In genomic region chr2:171237276-171237960, GRCm38 (mm10) we compare ENCODE assay signal across 23 mouse cellular contexts.
DNase-seq lines count a peak whose midpoint lies in the region; ATAC-seq lines count a peak whose summit lies in the region.
"Had no signal": no experiment of that assay in that cellular context is flagged by ENCODE, and none has a peak within 500 bp of the region (broad histone marks: within the 10 kb centered on the region; RNA-seq: fewer than 3 reads in every experiment).

No protein-coding gene starts in this region.

- H3K4me3 ChIP-seq in forebrain, embryonic 13.5 days = no peak overlapping the region
- no peak overlapping the region for H3K4me3 ChIP-seq in forebrain, embryonic 11.5 days (ENCODE audit: low read depth, low read length)
- no peak overlapping the region for H3K4me3 ChIP-seq in intestine, embryonic 16.5 days (ENCODE audit: low read length)
- H3K4me3 ChIP-seq: heart, embryonic 15.5 days; intestine, embryonic 15.5 days; limb, embryonic 13.5 days; liver, embryonic 13.5 days; midbrain, embryonic 12.5 days had no signal

- no peak overlapping the region for H3K9ac ChIP-seq in forebrain, embryonic 13.5 days
- no peak overlapping the region for H3K9ac ChIP-seq in forebrain, embryonic 11.5 days (ENCODE audit: low read length)
- no peak overlapping the region for H3K9ac ChIP-seq in intestine, embryonic 16.5 days (ENCODE audit: low read depth, low read length)
- H3K9ac ChIP-seq: heart, embryonic 15.5 days; hindbrain, embryonic 14.5 days; intestine, embryonic 15.5 days; limb, embryonic 13.5 days; liver, embryonic 13.5 days; midbrain, embryonic 12.5 days had no signal

- peaks cover 10% of the 10 kb centered on the region; the same call in 1 of the 2 replicates for H3K4me1 ChIP-seq in forebrain, embryonic 13.5 days
- H3K4me1 ChIP-seq in forebrain, embryonic 11.5 days (replicated peaks; ENCODE audit: control insufficient read depth, insufficient read depth, low read length) = no peaks in the 10 kb centered on the region
- H3K4me1 ChIP-seq in intestine, embryonic 16.5 days (ENCODE audit: control insufficient read depth, insufficient read depth, low read length) = no peaks in the 10 kb centered on the region
- H3K4me1 ChIP-seq: heart, embryonic 15.5 days; intestine, embryonic 15.5 days; limb, embryonic 13.5 days; liver, embryonic 13.5 days; midbrain, embryonic 12.5 days had no signal

- no peak overlapping the region for H3K4me2 ChIP-seq in forebrain, embryonic 13.5 days
- H3K4me2 ChIP-seq in forebrain, embryonic 11.5 days (ENCODE audit: low read depth, low read length, severe bottlenecking) = no peak overlapping the region
- no peak overlapping the region for H3K4me2 ChIP-seq in intestine, embryonic 16.5 days (ENCODE audit: low read depth, low read length)
- H3K4me2 ChIP-seq: heart, embryonic 15.5 days; hindbrain, embryonic 14.5 days; intestine, embryonic 15.5 days; limb, embryonic 13.5 days; liver, embryonic 13.5 days; midbrain, embryonic 12.5 days had no signal

- WGBS in forebrain, embryonic 13.5 days = 41% methylated on average over 8 of the region's 8 CpGs
- 78% methylated on average over 8 of the region's 8 CpGs for WGBS in forebrain, embryonic 11.5 days
- 48% methylated on average over 8 of the region's 8 CpGs for WGBS in intestine, embryonic 16.5 days

- ATAC-seq in forebrain, embryonic 13.5 days = peak; percentile 78
- ATAC-seq in forebrain, embryonic 11.5 days (replicated peaks; ENCODE audit: low FRiP score) = no peak
- ATAC-seq in intestine, embryonic 16.5 days = no peak
- ATAC-seq: intestine, embryonic 15.5 days had no signal

- no peaks in the 10 kb centered on the region for H3K27me3 ChIP-seq in forebrain, embryonic 13.5 days
- no peaks in the 10 kb centered on the region for H3K27me3 ChIP-seq in forebrain, embryonic 11.5 days (ENCODE audit: control insufficient read depth, insufficient read depth, low read length)
- no peaks in the 10 kb centered on the region for H3K27me3 ChIP-seq in intestine, embryonic 16.5 days (replicated peaks; ENCODE audit: control insufficient read depth, insufficient read depth, low read length)
- H3K27me3 ChIP-seq: heart, embryonic 15.5 days; intestine, embryonic 15.5 days; limb, embryonic 13.5 days; liver, embryonic 13.5 days; midbrain, embryonic 12.5 days had no signal

- DNase-seq in forebrain, embryonic 11.5 days (ENCODE audit: low spot score) = no peak
- peak; percentile 4 for DNase-seq in layer of hippocampus, adult 9-11 months
- DNase-seq in layer of hippocampus, adult 9-10 months (ENCODE audit: low spot score) = no peak
- DNase-seq in right cerebral cortex, postnatal 25 days = peak; percentile 12
- no peak for DNase-seq in right cerebral cortex, adult 18-20 months
- DNase-seq in kidney, adult 18-20 months = no peak
- DNase-seq: adrenal gland, postnatal 25 days; cerebellum, adult 11-12 months; cerebellum, postnatal 10 days; gastrocnemius, postnatal 36 days; heart, postnatal 36 days; kidney, postnatal 25 days; liver, embryonic 13.5 days; lung, adult 2 months; lung, postnatal 14 days had no signal

- H3K27ac ChIP-seq in forebrain, embryonic 13.5 days = peak overlapping the region; percentile 49
- H3K27ac ChIP-seq in forebrain, embryonic 11.5 days (ENCODE audit: low read depth, low read length) = no peak overlapping the region
- H3K27ac ChIP-seq in intestine, embryonic 16.5 days (ENCODE audit: low read length) = no peak overlapping the region
- H3K27ac ChIP-seq: heart, embryonic 15.5 days; hindbrain, embryonic 14.5 days; intestine, embryonic 15.5 days; limb, embryonic 13.5 days; liver, embryonic 13.5 days; midbrain, embryonic 12.5 days; stomach, postnatal 0 days had no signal

- no peaks in the 10 kb centered on the region for H3K9me3 ChIP-seq in forebrain, embryonic 13.5 days (replicated peaks)
- no peaks in the 10 kb centered on the region for H3K9me3 ChIP-seq in forebrain, embryonic 11.5 days (ENCODE audit: control insufficient read depth, low read length)
- H3K9me3 ChIP-seq in intestine, embryonic 16.5 days (ENCODE audit: control insufficient read depth, low read length) = no peaks in the 10 kb centered on the region
- H3K9me3 ChIP-seq: heart, embryonic 15.5 days; intestine, embryonic 15.5 days; midbrain, embryonic 12.5 days had no signal

- H3K36me3 ChIP-seq in forebrain, embryonic 13.5 days (ENCODE audit: poor library complexity, severe bottlenecking) = no peaks in the 10 kb centered on the region
- H3K36me3 ChIP-seq in forebrain, embryonic 11.5 days (ENCODE audit: control insufficient read depth, insufficient read depth, low read length) = no peaks in the 10 kb centered on the region
- H3K36me3 ChIP-seq in intestine, embryonic 16.5 days (ENCODE audit: control insufficient read depth, insufficient read depth, low read length) = no peaks in the 10 kb centered on the region
- H3K36me3 ChIP-seq: heart, embryonic 15.5 days; intestine, embryonic 15.5 days; limb, embryonic 13.5 days; liver, embryonic 13.5 days; midbrain, embryonic 12.5 days had no signal

Comparison
In these comparisons a context has a peak if more than half of its experiments do, and no peak if none do; other contexts are left out.
1. DNase-seq: peak in layer of hippocampus, adult 9-11 months (single experiment) and right cerebral cortex, postnatal 25 days (single experiment); none in forebrain, embryonic 11.5 days (single experiment), layer of hippocampus, adult 9-10 months (single experiment), right cerebral cortex, adult 18-20 months (single experiment) and kidney, adult 18-20 months (single experiment).